Mouse (Mus musculus) embryonic facial prominence, embryonic 10.5 days (tissue): ENCODE results near the gene Pnrc2. TPM values are rescaled to one million over a fixed set of nuclear protein-coding genes. Genes with fewer than 3 reads are reported as not detected.

Source experiments
- DNase-seq: peaks from one replicate; pipeline ENCODE4 v3.0.0-alpha.2; 2017; ENCODE audit warnings: low spot score
- H3K27ac ChIP-seq: fragments of 300-500 bp; sonication (generic); replicated peaks from 2 replicates; pipeline ENCODE4 v1.5.1; 2016; ENCODE audit warnings: mild to moderate bottlenecking
- H3K27me3 ChIP-seq: fragments of 300-500 bp; sonication (generic); replicated peaks from 2 replicates; pipeline ENCODE4 v1.6.1; 2016; ENCODE audit warnings: low read depth, mild to moderate bottlenecking; ENCODE audit not compliant: poor library complexity, severe bottlenecking
- H3K36me3 ChIP-seq: fragments of 300-500 bp; sonication (generic); replicated peaks from 2 replicates; pipeline ENCODE4 v1.6.1; 2016; ENCODE audit warnings: mild to moderate bottlenecking, moderate library complexity
- H3K4me1 ChIP-seq: fragments of 300-500 bp; sonication (generic); 2 replicates; pipeline ENCODE4 v1.6.1; 2016
- H3K4me3 ChIP-seq: fragments of 300-500 bp; sonication (generic); 2 replicates; pipeline ENCODE4 v1.5.1; 2016; ENCODE audit warnings: mild to moderate bottlenecking, moderate library complexity
- H3K9me3 ChIP-seq: fragments of 300-500 bp; sonication (generic); 2 replicates; pipeline ENCODE4 v1.6.1; 2016; ENCODE audit warnings: mild to moderate bottlenecking
- WGBS: fragments of 180-500 bp; shearing (Covaris S2); methylation state at CpG from one replicate; pipeline ENCODE4 v1.1.7; 2016; 5-methylcytosine and 5-hydroxymethylcytosine counted together
- polyA plus RNA-seq: library from polyadenylated mRNA; unstranded; fragments of >200 nt; fragmentation: Nextera tagmentation; extraction: Ambion mirVana; gene quantifications from 2 replicates; pipeline ENCODE4 v1.2.1, GENCODE M21; 2016

The Pnrc2 gene
- polyA plus RNA-seq, 1 experiment from 2014 or later = 186 TPM

- Histone ChIP-seq H3K4me3 (peak overlapping the region; percentile 95), H3K27ac (peak overlapping the region; percentile 100), H3K9me3 (no peaks in the 10 kb centered on the region), H3K4me1 (peaks cover 55% of the 10 kb centered on the region), H3K27me3 (no peaks in the 10 kb centered on the region), H3K36me3 (peaks cover 16% of the 10 kb centered on the region)
- 8% methylated on average over 6 of the region's 6 CpGs for WGBS
- DNase-seq = no peak
These were observed 18.6 kb downstream of the Pnrc2 start for GRCm38 (mm10) chr4:135855080-135855479.

- Histone ChIP-seq H3K27me3 (no peaks in the 10 kb centered on the region), H3K9me3 (no peaks in the 10 kb centered on the region), H3K27ac (peak overlapping the region; percentile 100), H3K36me3 (peaks cover 12% of the 10 kb centered on the region), H3K4me1 (peaks cover 53% of the 10 kb centered on the region), H3K4me3 (peak overlapping the region; percentile 95)
- DNase-seq = no peak
- 74% methylated on average over 11 of the region's 11 CpGs for WGBS
These were observed 19.0 kb downstream of the Pnrc2 start for GRCm38 (mm10) chr4:135854630-135855029.

- Histone ChIP-seq H3K27me3 (no peaks in the 10 kb centered on the region), H3K4me3 (no peak overlapping the region), H3K4me1 (peaks cover 48% of the 10 kb centered on the region), H3K9me3 (no peaks in the 10 kb centered on the region), H3K36me3 (peaks cover 6% of the 10 kb centered on the region), H3K27ac (peak overlapping the region; percentile 100)
- 94% methylated on average over 14 of the region's 14 CpGs for WGBS
- no peak for DNase-seq
These were observed 19.6 kb downstream of the Pnrc2 start for GRCm38 (mm10) chr4:135853987-135854546.

- Histone ChIP-seq H3K27ac (no peak overlapping the region), H3K9me3 (no peaks in the 10 kb centered on the region), H3K36me3 (no peaks in the 10 kb centered on the region), H3K4me1 (peaks cover 33% of the 10 kb centered on the region), H3K27me3 (no peaks in the 10 kb centered on the region), H3K4me3 (no peak overlapping the region)
- DNase-seq = no peak
- WGBS = 85% methylated on average over 9 of the region's 9 CpGs
These were observed 21.7 kb downstream of the Pnrc2 start for GRCm38 (mm10) chr4:135851942-135852341.

GRCm38 (mm10) chr4:135850411-135851095 lies 23.1 kb downstream of the Pnrc2 start:
- no peak overlapping the region for H3K4me3 ChIP-seq
- WGBS = 31% methylated on average over 13 of the region's 13 CpGs

GRCm38 (mm10) chr4:135847581-135847980 lies 26.1 kb downstream of the Pnrc2 start:
- Histone ChIP-seq H3K27me3 (no peaks in the 10 kb centered on the region), H3K27ac (peak overlapping the region; percentile 44; the same call in 1 of the 2 replicates), H3K4me1 (peaks cover 16% of the 10 kb centered on the region), H3K36me3 (no peaks in the 10 kb centered on the region), H3K4me3 (no peak overlapping the region), H3K9me3 (no peaks in the 10 kb centered on the region)
- DNase-seq = no peak
- WGBS = 59% methylated on average over 5 of the region's 5 CpGs

More at GRCm38 (mm10) chr4:135850411-135851095, 23.1 kb downstream of the Pnrc2 start:
- H3K36me3 ChIP-seq = no peaks in the 10 kb centered on the region
- no peaks in the 10 kb centered on the region for H3K27me3 ChIP-seq
- no peak overlapping the region for H3K27ac ChIP-seq
- peak; percentile 33 for DNase-seq
- H3K4me1 ChIP-seq = peaks cover 31% of the 10 kb centered on the region
- H3K9me3 ChIP-seq = no peaks in the 10 kb centered on the region

- no peak overlapping the region for H3K27ac ChIP-seq
- no peaks in the 10 kb centered on the region for H3K36me3 ChIP-seq
- peaks cover 2% of the 10 kb centered on the region; the same call in 1 of the 2 replicates for H3K4me1 ChIP-seq
- 83% methylated on average over 6 of the region's 6 CpGs for WGBS
- H3K9me3 ChIP-seq = peaks cover 2% of the 10 kb centered on the region; the same call in 1 of the 2 replicates
- no peak for DNase-seq
- no peaks in the 10 kb centered on the region for H3K27me3 ChIP-seq
- H3K4me3 ChIP-seq = no peak overlapping the region
These were observed 29.2 kb downstream of the Pnrc2 start for GRCm38 (mm10) chr4:135844400-135844799.

- 86% methylated on average over 21 of the region's 21 CpGs for WGBS
- Histone ChIP-seq H3K27me3 (no peaks in the 10 kb centered on the region), H3K36me3 (no peaks in the 10 kb centered on the region), H3K27ac (no peak overlapping the region), H3K4me1 (no peaks in the 10 kb centered on the region), H3K4me3 (no peak overlapping the region), H3K9me3 (peaks cover 2% of the 10 kb centered on the region; the same call in 1 of the 2 replicates)
- DNase-seq = no peak
These were observed 34.2 kb downstream of the Pnrc2 start for GRCm38 (mm10) chr4:135839293-135840011.

GRCm38 (mm10) chr4:135838925-135839292 lies 34.7 kb downstream of the Pnrc2 start:
- Histone ChIP-seq H3K27ac (no peak overlapping the region), H3K27me3 (no peaks in the 10 kb centered on the region), H3K4me3 (no peak overlapping the region), H3K4me1 (peaks cover 5% of the 10 kb centered on the region), H3K9me3 (peaks cover 2% of the 10 kb centered on the region; the same call in 1 of the 2 replicates), H3K36me3 (no peaks in the 10 kb centered on the region)
- WGBS = 81% methylated on average over 3 of the region's 3 CpGs
- DNase-seq = no peak

- WGBS = 79% methylated on average over 8 of the region's 8 CpGs
- Histone ChIP-seq H3K4me3 (no peak overlapping the region), H3K9me3 (no peaks in the 10 kb centered on the region), H3K27me3 (no peaks in the 10 kb centered on the region), H3K36me3 (no peaks in the 10 kb centered on the region), H3K27ac (peak overlapping the region; percentile 40; the same call in 1 of the 2 replicates), H3K4me1 (peaks cover 23% of the 10 kb centered on the region)
- no peak for DNase-seq
These were observed 39.4 kb downstream of the Pnrc2 start for GRCm38 (mm10) chr4:135834124-135834717.

GRCm38 (mm10) chr4:135833301-135834123 lies 40.1 kb downstream of the Pnrc2 start:
- Histone ChIP-seq H3K9me3 (no peaks in the 10 kb centered on the region), H3K4me1 (peaks cover 29% of the 10 kb centered on the region), H3K27ac (peak overlapping the region; percentile 61), H3K36me3 (no peaks in the 10 kb centered on the region), H3K4me3 (no peak overlapping the region), H3K27me3 (no peaks in the 10 kb centered on the region)
- no peak for DNase-seq
- 66% methylated on average over 12 of the region's 12 CpGs for WGBS

- Histone ChIP-seq H3K4me3 (no peak overlapping the region), H3K27me3 (no peaks in the 10 kb centered on the region), H3K36me3 (no peaks in the 10 kb centered on the region), H3K9me3 (no peaks in the 10 kb centered on the region), H3K4me1 (peaks cover 33% of the 10 kb centered on the region), H3K27ac (no peak overlapping the region)
- DNase-seq = no peak
- WGBS = 86% methylated on average over 11 of the region's 11 CpGs
These were observed 41.6 kb downstream of the Pnrc2 start for GRCm38 (mm10) chr4:135832070-135832469.
